Mouse (Mus musculus) kidney, adult 2 months (tissue): ENCODE measurements around the gene Slc38a2. TPM values are rescaled to one million over a fixed set of nuclear protein-coding genes. Genes with fewer than 3 reads are reported as not detected.

Source experiments
- DNase-seq: peaks from one replicate; pipeline ENCODE4 v3.0.0; 2021
- H3K27ac ChIP-seq: fragments of 200-500 bp; 2 replicates; pipeline ENCODE4 v1.5.1; 2012; ENCODE audit warnings: low read depth, low read length, control low read depth, inconsistent platforms; ENCODE audit not compliant: insufficient read depth
- H3K27me3 ChIP-seq: fragments of 200-500 bp; replicated peaks from 2 replicates; pipeline ENCODE4 v1.6.1; 2012; ENCODE audit warnings: mild to moderate bottlenecking, moderate library complexity, low read length, inconsistent platforms; ENCODE audit not compliant: control insufficient read depth, insufficient read depth
- H3K36me3 ChIP-seq: fragments of 200-500 bp; 2 replicates; pipeline ENCODE4 v1.6.1; 2012; ENCODE audit warnings: mild to moderate bottlenecking, moderate library complexity, low read length, inconsistent platforms; ENCODE audit not compliant: control insufficient read depth, insufficient read depth
- H3K4me1 ChIP-seq: fragments of 200-500 bp; 2 replicates; pipeline ENCODE4 v1.6.1; 2011; ENCODE audit warnings: low read length; ENCODE audit not compliant: control insufficient read depth, insufficient read depth
- H3K4me3 ChIP-seq: fragments of 200-500 bp; 2 replicates; pipeline ENCODE4 v1.5.1; 2011; ENCODE audit warnings: mild to moderate bottlenecking, low read depth, low read length, control low read depth; ENCODE audit not compliant: insufficient read depth
- CTCF ChIP-seq: fragments of 200-500 bp; conservative IDR thresholded peaks from 2 replicates; pipeline ENCODE4 v1.5.1; 2011; ENCODE audit warnings: low read depth, mild to moderate bottlenecking, control low read depth, low read length, moderate library complexity, mixed read lengths; ENCODE audit not compliant: insufficient read depth, insufficient read length
- POLR2A ChIP-seq: fragments of 200-500 bp; IDR thresholded peaks from one replicate; pipeline ENCODE4 v1.6.1; 2011; ENCODE audit warnings: low read depth, low read length, control low read depth
- WGBS: fragments of 180-500 bp; shearing (Covaris S2); methylation state at CpG from one replicate; pipeline ENCODE4 v1.1.7; 2018; 5-methylcytosine and 5-hydroxymethylcytosine counted together
- polyA plus RNA-seq: library from polyadenylated mRNA; depleted of rRNA; stranded (reverse); fragments of >200 nt; gene quantifications from 2 replicates; pipeline ENCODE4 v1.2.3, GENCODE M21; 2012

Gene Slc38a2
- polyA plus RNA-seq, 1 experiment, result 30.0 TPM

GRCm38 (mm10) chr15:96717181-96717580 is 17.7 kb upstream of the Slc38a2 start:
- H3K36me3 ChIP-seq, result no peaks in the 10 kb centered on the region
- H3K27ac ChIP-seq, result no peak overlapping the region
- no peak overlapping the region for H3K4me3 ChIP-seq
- WGBS, result 84% methylated on average over 3 of the region's 3 CpGs
- no peaks in the 10 kb centered on the region for H3K27me3 ChIP-seq
- DNase-seq, result no peak
- no peaks in the 10 kb centered on the region for H3K4me1 ChIP-seq
- TF ChIP-seq POLR2A, result no peak
- no peak for TF ChIP-seq CTCF

GRCm38 (mm10) chr15:96716371-96716770 is 16.8 kb upstream of the Slc38a2 start:
- no peak overlapping the region for H3K4me3 ChIP-seq
- H3K4me1 ChIP-seq, result no peaks in the 10 kb centered on the region
- TF ChIP-seq POLR2A (no peak), CTCF (no peak)
- no peaks in the 10 kb centered on the region for H3K36me3 ChIP-seq
- no peak overlapping the region for H3K27ac ChIP-seq
- no peak for DNase-seq
- WGBS, result 88% methylated on average over 4 of the region's 4 CpGs
- H3K27me3 ChIP-seq, result no peaks in the 10 kb centered on the region

- WGBS, result 92% methylated on average over 7 of the region's 7 CpGs
Measured at GRCm38 (mm10) chr15:96715692-96716080, 16.2 kb upstream of the Slc38a2 start.

GRCm38 (mm10) chr15:96715079-96715691 is 15.7 kb upstream of the Slc38a2 start:
- WGBS, result 92% methylated on average over 9 of the region's 9 CpGs
- no peaks in the 10 kb centered on the region for H3K36me3 ChIP-seq
- H3K27ac ChIP-seq, result no peak overlapping the region
- H3K27me3 ChIP-seq, result no peaks in the 10 kb centered on the region
- TF ChIP-seq POLR2A, result no peak
- TF ChIP-seq CTCF, result no peak
- DNase-seq, result no peak
- H3K4me1 ChIP-seq, result no peaks in the 10 kb centered on the region
- H3K4me3 ChIP-seq, result no peak overlapping the region

More at GRCm38 (mm10) chr15:96715692-96716080, 16.2 kb upstream of the Slc38a2 start:
- no peaks in the 10 kb centered on the region for H3K27me3 ChIP-seq
- no peaks in the 10 kb centered on the region for H3K36me3 ChIP-seq
- TF ChIP-seq CTCF, result no peak
- no peaks in the 10 kb centered on the region for H3K4me1 ChIP-seq
- no peak for DNase-seq
- no peak overlapping the region for H3K4me3 ChIP-seq
- H3K27ac ChIP-seq, result no peak overlapping the region

GRCm38 (mm10) chr15:96714676-96715016 is 15.1 kb upstream of the Slc38a2 start:
- Histone ChIP-seq H3K27ac (no peak overlapping the region), H3K36me3 (no peaks in the 10 kb centered on the region), H3K4me3 (no peak overlapping the region), H3K27me3 (no peaks in the 10 kb centered on the region), H3K4me1 (no peaks in the 10 kb centered on the region)
- TF ChIP-seq CTCF (no peak), POLR2A (no peak)
- 95% methylated on average over 3 of the region's 3 CpGs for WGBS
- no peak for DNase-seq

GRCm38 (mm10) chr15:96713758-96714675 is 14.5 kb upstream of the Slc38a2 start:
- no peak for TF ChIP-seq CTCF
- no peak for TF ChIP-seq POLR2A
- Histone ChIP-seq H3K36me3 (no peaks in the 10 kb centered on the region), H3K4me3 (no peak overlapping the region), H3K27ac (no peak overlapping the region), H3K4me1 (peaks cover 3% of the 10 kb centered on the region), H3K27me3 (no peaks in the 10 kb centered on the region)
- WGBS, result 95% methylated on average over 7 of the region's 7 CpGs
- no peak for DNase-seq

- H3K4me1 ChIP-seq, result peaks cover 5% of the 10 kb centered on the region
- H3K36me3 ChIP-seq, result no peaks in the 10 kb centered on the region
- TF ChIP-seq POLR2A, result no peak
- no peak for TF ChIP-seq CTCF
- 95% methylated on average over 5 of the region's 5 CpGs for WGBS
- no peak overlapping the region for H3K4me3 ChIP-seq
- DNase-seq, result no peak
- H3K27me3 ChIP-seq, result no peaks in the 10 kb centered on the region
- no peak overlapping the region for H3K27ac ChIP-seq
Measured at GRCm38 (mm10) chr15:96712338-96712737, 12.8 kb upstream of the Slc38a2 start.
